Mouse (Mus musculus): ENCODE measurements around the gene Tectb.

GRCm38 (mm10) chr19:55158606-55159005 is 21.9 kb upstream of the Tectb start:
- TF ChIP-seq CTCF (IDR thresholded peaks at IDR 0.05; ENCODE audit: low read depth, low read length) (no peak), POLR2A (IDR thresholded peaks at IDR 0.05; ENCODE audit: extremely low read depth, insufficient read depth, low read length) (no peak)

All from liver, adult 2 months (tissue).